Mouse (Mus musculus) testis, adult 2 months (tissue): ENCODE data around the gene Terf2.

ENCODE experiments used
- CTCF ChIP-seq: fragments of 200-500 bp; IDR thresholded peaks from 2 replicates; pipeline ENCODE4 v1.5.1; 2012; ENCODE audit warnings: low read depth, mild to moderate bottlenecking, inconsistent platforms, low read length, moderate library complexity; ENCODE audit not compliant: control insufficient read depth, insufficient read depth, insufficient replicate concordance
- POLR2A ChIP-seq: fragments of 200-500 bp; IDR thresholded peaks from 2 replicates; pipeline ENCODE4 v1.6.1; 2012; ENCODE audit warnings: low read depth, mild to moderate bottlenecking, inconsistent platforms, low read length, moderate library complexity; ENCODE audit not compliant: control insufficient read depth

- TF ChIP-seq POLR2A (no peak), CTCF (no peak)
Observed at GRCm38 (mm10) chr8:107049480-107049879, 46.9 kb downstream of the Terf2 start.
